Mouse (Mus musculus) CH12.LX (cell line): ENCODE results near the gene 4930442H23Rik.

Experiments
- CHD2 ChIP-seq: IDR thresholded peaks from 2 replicates; pipeline ENCODE4 v1.6.1; 2011; ENCODE audit warnings: low read length, improper control_type of control experiment
- CTCF ChIP-seq, 2 experiments: IDR thresholded peaks in 1 of 2; conservative IDR thresholded peaks in 1 of 2; 2 replicates each; pipeline ENCODE4 v1.5.1; 2011 to 2012; ENCODE audit warnings: low read depth in 2 of 2, low read length in 2 of 2, improper control_type of control experiment in 1 of 2, inconsistent platforms in 1 of 2, mild to moderate bottlenecking in 1 of 2, moderate library complexity in 1 of 2
- EP300 ChIP-seq: IDR thresholded peaks from 2 replicates; pipeline ENCODE4 v1.6.1; 2011; ENCODE audit warnings: low read length, improper control_type of control experiment
- JUND ChIP-seq: conservative IDR thresholded peaks from 2 replicates; pipeline ENCODE4 v1.6.1; 2011; ENCODE audit warnings: low read depth, low read length, improper control_type of control experiment
- MAX ChIP-seq: IDR thresholded peaks from 2 replicates; pipeline ENCODE4 v1.6.1; 2011; ENCODE audit warnings: low read length, improper control_type of control experiment
- MAZ ChIP-seq: IDR thresholded peaks from 2 replicates; pipeline ENCODE4 v1.6.1; 2012; ENCODE audit warnings: low read depth, mild to moderate bottlenecking, inconsistent platforms, low read length, improper control_type of control experiment, moderate library complexity
- POLR2A ChIP-seq: IDR thresholded peaks from 2 replicates; pipeline ENCODE4 v1.6.1; 2011; ENCODE audit warnings: low read depth, mild to moderate bottlenecking, improper control_type of control experiment, low read length
- SIN3A ChIP-seq: IDR thresholded peaks from 2 replicates; pipeline ENCODE4 v1.6.1; 2012; ENCODE audit warnings: low read length, improper control_type of control experiment, inconsistent platforms
- TBP ChIP-seq: conservative IDR thresholded peaks from 2 replicates; pipeline ENCODE4 v1.6.1; 2011; ENCODE audit warnings: low read depth, low read length, improper control_type of control experiment
- USF1 ChIP-seq: IDR thresholded peaks from 2 replicates; pipeline ENCODE4 v1.6.1; 2014; ENCODE audit warnings: low read depth, mild to moderate bottlenecking, inconsistent platforms, low read length, improper control_type of control experiment
- USF2 ChIP-seq: conservative IDR thresholded peaks from 2 replicates; pipeline ENCODE4 v1.6.1; 2011; ENCODE audit warnings: low read depth, low read length, improper control_type of control experiment
- ZKSCAN1 ChIP-seq: IDR thresholded peaks from 2 replicates; pipeline ENCODE4 v1.6.1; 2012; ENCODE audit warnings: low read depth, inconsistent platforms, low read length, improper control_type of control experiment, borderline replicate concordance
- ZNF384 ChIP-seq: IDR thresholded peaks from 2 replicates; pipeline ENCODE4 v1.6.1; 2012; ENCODE audit warnings: low read depth, low read length, improper control_type of control experiment, inconsistent platforms

DNA sequence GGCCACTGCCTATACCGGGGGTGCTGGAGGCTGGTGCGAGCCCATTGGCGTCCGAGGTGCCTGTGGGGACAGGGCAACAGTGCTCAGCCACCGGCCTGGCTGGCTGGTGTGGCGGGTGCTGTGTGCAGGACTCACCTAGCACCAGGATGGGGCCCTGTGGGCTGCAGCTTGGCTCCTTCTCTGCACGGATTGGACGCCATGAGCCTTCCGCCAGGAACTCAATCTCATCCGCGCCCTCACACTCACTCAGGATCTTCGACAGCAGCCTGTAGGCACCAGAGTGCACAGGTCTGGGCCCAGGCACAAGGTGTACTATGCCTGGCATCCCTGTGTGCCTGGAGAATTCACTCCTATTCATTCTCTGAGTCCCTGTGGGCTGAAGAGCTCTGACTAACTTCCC, 29.3 kb downstream of the 4930442H23Rik start:
- TF ChIP-seq TBP (no peak), USF1 (no peak), JUND (no peak), POLR2A (no peak), CTCF (conservative IDR thresholded peaks at IDR 0.05 in 1 of 2, IDR thresholded peaks at IDR 0.05 in 1 of 2; ENCODE audit: low read depth in 2 of 2, low read length in 2 of 2) (no peak), CHD2 (no peak), SIN3A (no peak), EP300 (no peak), MAZ (no peak), USF2 (no peak), ZNF384 (no peak), MAX (no peak), ZKSCAN1 (no peak)
